Mouse (Mus musculus): ENCODE data around the gene Nop16.

DNA sequence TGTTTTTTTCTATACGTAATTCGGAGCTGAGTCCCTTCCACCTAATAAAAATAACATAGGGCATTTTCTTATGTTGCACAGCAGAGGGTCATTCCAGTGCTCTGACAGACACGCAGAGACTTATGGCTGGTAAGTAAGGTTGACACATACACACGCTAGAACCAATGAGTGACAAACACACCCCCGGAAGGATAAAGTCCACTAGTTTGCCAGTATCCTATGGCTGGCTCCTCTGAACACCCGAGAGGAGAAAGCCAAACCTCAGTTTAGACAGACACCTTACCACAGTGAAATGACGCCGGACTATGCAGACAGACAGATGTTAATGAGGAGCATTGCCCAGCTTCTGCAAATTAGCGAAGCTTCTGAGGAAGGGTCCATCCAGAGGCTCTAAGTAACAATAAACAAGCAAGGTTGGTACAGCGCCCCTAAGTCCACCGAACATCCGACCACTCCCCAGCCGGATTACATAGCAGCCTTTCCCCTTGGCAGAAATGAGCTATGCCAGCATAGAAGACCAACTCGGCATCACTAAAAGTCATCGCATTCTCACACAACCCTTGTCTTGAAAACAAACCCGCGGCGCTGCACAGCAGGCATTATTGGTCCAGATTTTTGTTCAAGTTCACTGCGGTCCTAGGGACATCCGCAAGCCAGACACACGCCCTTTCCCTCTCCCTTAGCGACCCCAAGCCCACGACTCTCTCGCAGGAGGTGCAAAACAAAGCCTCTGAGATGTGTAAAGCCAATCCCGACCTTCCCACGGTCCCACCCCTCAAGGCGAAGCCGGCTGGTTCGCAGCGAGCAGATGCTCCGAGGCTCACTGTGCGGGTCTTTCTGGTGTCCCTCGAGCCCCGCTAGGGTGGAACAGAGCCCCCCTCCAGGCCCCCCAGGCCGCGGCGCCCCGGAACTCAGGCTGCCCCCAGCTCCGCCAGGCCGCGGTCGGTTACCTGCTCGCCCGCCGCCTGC lies 25.4 kb downstream of the Nop16 start:
- TF ChIP-seq CTCF (IDR thresholded peaks at IDR 0.05; ENCODE audit: extremely low read depth, insufficient read depth, insufficient read length, insufficient replicate concordance): no peak
- no peak for TF ChIP-seq POLR2A (IDR thresholded peaks at IDR 0.05; ENCODE audit: low read depth, low read length)
